Mouse (Mus musculus) cerebellum, adult 9-11 months (tissue): ENCODE results near the gene Coq9.
A peak's percentile ranks its signal among the peaks of the same experiment; 100 is the strongest.
"Not testable (repeated sequence)": the region's sequence is repeated elsewhere in the genome, so short reads cannot be mapped to it uniquely, and the experiment has no call there.

ENCODE experiments used
- DNase-seq: peaks from one replicate; pipeline ENCODE4 v3.0.0; 2022

Coq9 gene

DNA sequence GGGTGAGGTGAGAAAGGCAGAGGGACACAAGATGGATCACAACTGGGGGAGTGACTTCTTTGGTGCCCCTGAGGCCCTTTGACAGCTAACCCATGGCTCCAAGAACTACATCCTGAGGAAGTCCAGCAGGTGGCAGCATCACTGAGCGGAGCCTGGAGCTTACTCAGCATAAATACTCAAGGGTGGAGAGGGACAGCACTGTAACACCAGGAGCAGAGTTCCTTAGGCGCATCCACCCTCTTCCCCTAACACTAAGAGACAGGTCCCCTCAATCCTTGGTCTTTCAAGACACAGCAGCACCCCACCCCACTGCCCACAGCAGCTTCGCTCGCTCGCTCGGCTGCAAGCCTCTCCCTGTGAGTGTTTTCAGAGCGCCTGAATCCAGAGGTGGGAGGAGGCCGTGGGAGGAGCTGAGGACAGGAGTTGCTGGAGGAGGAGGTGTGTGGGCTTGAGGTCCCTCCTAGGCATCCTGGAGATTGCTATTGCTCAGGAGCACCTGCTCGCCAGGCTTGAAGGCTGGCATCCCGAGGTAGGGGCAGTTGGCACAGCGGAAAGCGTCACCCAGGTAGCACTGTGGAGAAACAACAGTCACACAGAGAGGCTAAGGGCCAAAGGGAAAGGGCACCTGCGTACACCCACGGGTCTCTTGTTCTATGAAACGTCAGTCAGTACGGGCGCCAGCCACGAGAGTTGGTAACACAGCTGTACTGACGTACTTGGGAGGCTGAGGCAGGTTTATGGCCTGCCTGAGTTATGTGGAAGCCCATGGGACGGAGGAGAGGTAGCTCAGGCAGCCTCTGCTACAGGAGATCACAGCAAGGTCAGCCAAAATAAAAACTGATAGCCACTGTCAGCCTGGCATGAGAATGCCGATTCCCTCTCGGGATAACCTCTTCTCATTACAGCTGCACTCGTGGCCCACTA is 15.2 kb upstream of the Coq9 start:
- DNase-seq = peak; percentile 37

DNA sequence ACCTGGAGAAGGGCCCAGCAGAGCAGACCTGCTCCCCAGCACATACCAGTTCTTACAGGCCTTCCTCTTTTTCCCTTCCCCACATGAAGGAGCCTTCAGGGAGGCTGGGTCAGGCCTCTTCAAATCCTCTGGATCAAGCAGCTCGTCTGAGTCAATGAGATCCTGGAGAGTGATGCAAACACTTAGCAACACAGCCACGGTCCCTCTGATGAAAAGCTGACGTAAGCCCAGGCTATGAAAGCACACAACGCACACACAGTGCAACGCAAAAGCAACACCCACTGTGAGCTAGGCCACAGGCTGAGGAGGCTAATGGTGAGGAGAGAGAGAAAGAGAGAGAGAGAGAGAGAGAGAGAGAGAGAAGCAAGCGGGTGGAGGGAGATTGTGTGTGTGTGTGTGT is 13.0 kb upstream of the Coq9 start:
- no peak for DNase-seq

DNA sequence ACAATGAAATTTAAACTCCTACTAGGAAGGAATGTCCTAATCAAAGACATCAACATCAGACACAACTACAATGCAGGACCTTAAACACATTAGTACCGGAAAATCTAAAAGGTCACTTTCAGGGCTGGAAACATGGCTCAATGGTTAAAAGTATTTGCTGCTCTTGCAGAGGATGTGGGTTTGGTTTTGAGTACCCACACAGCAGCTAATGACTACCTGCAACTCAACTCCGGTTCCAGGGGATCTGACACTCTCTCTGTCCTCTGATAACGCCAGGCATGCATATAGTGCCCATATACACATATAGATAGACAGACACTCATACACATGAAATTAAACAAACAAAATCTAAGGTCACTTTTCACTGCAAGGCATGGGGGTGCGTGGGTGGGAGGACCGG is 11.9 kb upstream of the Coq9 start:
- DNase-seq = no peak

DNA sequence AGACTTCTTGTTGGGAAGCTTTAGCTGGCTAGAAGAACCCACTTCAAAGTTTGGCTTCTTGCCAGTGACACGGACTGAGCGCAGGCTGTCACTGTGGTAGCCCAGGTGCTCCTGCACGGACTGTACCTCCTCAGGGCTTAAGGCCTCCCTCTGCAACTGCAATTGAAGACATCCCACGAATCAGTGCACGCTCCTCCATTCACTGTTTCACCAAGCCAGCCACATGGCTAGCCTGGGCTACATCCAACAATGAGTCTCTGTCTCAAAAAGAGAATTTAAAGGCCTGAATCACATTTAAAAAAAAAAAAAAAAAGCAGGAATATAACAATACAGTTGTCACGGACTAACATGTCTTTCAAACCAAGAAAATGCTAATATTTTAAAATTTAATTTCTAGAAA is 9.8 kb upstream of the Coq9 start:
- no peak for DNase-seq

DNA sequence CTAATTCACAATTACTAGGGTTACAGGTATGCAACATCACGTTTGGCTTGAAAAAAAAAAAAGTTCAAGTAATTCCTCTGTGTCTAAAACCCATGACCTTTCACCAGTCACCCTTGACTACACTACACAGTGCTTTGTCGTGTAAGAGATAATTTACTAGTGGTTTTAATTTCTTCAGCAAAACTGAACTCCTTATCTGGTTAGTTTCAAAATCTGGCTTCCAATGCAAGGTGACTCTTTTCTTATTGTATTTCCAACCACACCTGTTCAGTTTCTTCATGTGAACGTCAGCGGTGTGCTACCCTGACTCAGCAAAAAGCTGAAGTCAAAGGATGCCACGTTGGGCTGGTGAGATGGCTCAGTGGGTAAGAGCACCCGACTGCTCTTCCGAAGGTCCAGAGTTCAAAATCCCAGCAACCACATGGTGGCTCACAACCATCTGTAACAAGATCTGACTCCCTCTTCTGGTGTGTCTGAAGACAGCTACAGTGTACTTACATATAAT is 4.2 kb upstream of the Coq9 start:
- not testable (repeated sequence) for DNase-seq

DNA sequence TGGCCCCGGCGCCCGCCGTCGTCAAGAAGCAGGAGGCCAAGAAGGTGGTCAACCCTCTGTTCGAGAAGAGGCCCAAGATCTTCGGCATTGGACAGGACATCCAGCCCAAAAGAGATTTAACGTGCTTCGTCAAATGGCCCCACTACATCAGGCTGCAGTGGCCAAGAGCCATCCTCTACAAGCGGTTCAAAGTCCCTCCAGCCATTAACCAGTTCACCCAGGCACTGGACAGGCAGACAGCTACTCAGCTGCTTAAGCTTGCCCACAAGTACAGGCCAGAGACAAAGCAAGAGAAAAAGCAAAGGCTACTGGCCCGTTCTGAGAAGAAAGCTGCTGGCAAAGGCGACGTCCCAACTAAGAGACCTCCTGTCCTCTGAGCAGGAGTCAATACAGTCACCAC is 2.4 kb upstream of the Coq9 start:
- not testable (repeated sequence) for DNase-seq

DNA sequence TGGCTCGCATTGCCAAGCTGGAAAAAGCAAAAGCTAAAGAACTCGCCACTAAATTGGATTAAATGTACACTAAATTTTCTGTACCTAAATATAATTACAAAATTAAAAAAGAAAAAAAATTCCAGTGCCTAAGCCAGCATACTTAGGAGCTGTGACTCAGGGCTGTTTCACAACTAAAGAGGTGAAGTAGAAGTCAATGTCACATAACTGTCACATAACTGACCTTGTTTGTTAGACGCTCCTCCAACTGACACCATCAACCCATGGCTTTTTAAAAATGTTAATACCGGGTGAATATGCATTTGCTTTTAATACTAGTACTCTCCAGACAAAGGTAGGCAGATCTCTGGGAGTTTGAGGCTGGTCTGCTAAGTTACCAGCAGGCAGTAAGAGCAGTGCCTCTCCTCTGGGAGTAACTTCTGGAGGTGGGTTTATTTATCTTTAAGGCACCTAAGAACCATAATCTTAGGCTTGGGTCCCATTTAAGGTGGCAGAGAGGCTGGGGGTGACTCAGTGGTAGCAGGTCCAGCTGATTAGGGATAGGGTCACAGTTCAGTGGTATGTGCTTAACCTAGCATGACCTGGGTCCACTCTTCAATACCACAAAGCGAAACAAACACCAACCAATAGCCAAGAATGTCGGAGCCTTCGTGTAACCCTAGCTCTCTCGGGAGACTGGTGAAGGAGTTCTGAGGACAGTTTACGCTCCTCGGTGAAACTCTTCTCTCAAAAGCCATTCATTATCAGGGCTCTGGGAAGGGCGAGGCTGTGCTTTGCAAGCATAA is 1.5 kb upstream of the Coq9 start:
- DNase-seq = no peak

DNA sequence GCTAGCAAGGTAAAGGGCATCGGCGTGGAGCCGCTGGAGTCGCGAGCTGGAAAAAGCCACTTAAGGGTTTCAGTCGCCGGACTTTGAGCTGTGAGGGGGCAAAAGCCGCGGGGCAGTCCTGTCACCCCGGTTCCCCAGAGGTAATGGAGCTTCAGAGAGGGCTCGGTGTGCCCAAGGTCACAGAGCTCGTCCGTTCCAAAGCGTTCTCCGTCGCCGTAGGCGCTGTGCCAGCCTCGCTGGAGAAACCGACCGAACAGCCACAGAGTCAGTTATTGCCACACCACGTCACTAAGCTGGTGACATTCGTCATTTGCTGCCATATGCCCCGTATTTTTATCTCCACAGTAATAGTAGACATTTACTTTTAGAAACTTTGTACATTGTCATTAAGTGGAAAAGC is 479 bp downstream of the Coq9 start:
- DNase-seq = peak; percentile 87

DNA sequence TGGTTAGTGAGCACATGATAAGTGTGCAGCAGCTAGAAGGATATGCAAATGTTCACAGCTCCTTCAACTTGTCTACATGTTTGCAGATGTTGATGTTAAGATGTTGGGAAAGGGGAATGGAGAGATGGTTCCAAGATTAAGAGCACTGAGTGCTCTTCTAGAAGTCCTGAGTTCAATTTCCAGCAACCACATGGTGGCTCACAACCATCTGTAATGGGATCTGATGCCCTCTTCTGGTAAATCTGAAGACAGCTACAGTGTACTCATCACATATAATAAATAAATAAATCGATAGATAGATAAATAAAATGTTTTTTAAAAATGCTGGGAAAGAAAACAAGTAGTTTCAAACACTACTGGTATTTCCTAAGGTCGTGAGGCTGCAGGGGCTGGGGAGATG is 3.1 kb downstream of the Coq9 start:
- DNase-seq = no peak

DNA sequence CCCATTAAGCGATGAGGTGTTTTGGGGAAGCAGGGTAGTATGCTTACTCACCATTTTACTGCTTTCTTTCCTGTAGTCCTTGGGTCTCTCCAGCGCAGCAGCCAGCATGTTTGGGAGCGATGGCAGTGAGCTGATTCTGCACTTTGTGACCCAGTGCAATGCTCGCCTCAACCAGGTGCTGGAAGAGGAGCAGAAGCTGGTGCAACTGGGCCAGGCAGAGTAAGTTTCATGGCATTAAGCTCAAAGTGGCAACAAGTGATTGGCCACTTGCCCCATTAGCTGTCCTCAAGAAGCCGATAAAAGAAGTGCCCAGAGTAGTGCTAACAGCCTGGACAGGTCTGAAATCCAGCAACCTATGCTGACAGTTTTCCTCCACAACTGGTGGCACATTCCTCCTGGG is 11.9 kb downstream of the Coq9 start:
- DNase-seq = no peak

DNA sequence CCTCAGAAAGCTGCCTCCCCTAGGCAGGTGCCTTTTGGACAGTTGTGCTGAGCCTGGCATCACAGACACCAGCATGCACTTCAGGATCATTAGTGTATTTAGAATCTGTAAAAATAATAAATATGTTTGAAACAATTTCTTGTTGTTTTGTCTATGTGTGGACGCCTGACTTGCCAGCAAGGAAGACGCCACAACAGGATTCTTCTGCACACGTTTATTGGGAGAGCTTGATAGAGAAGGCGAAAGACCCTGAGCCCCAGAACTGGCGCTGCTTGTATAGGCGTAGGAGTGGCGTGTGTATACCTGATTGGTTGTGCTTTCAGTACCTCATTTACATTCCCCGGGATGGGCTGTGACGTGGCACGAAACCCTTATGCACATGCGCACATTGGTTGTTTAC is 16.6 kb downstream of the Coq9 start:
- DNase-seq = not testable (repeated sequence)

DNA sequence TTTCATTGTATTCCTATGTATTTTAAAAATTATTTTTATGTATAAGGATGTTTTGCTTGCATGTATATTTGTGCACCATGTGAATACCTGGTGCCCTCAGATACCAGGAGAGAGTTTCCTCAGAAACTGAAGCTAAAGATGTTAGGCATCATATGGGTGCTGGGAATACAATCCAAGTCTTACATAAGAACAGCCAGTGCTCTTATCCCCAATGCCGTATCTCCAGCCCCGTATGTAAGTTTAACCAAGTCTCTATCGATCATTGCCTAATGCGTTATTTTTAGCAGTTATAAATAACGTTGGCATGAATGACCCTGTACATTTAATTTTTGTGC is 18.9 kb downstream of the Coq9 start:
- DNase-seq = no peak

DNA sequence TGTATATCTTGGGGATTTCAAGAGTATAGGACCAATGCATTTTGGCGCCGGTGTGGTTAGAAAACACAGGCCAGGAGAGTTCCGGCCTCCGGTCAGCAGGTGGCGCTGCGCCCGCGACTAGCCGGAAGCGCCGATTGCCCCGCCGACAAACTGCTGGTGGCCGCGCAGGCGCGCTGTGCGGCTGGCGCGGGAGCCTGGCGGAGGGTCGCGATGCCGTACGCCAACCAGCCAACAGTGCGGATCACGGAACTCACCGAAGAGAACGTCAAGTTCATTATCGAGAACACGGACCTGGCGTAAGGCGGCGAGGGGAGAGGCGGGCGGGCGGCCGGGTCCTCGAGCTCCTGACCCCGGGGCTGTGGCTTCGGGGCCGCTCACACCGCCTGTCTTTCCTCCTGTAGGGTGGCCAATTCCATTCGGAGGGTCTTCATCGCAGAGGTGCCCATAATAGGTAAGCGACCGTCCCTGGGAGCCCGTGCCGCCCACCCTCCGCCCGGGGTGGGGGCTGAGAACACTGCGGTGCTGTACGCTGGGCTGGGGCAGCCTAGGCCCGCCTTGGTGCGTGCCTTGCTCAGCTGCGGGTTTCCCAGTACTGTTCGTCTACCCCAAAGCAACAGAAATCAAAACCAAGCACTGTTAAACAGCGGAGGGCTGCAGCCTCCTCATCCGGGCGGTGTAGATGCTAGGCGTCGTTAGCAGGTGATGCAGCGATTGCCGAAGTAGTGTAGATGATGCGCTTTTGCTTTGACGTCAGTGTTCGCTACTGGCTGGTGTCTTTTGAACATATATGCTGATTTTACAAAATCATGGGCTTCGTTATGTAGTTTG is 19.4 kb downstream of the Coq9 start, which contains the start of gene Polr2c:
Gene Polr2c, plus strand, starts transcription at position 105 of the 828 bp plus-strand sequence.
- peak; percentile 90 for DNase-seq

DNA sequence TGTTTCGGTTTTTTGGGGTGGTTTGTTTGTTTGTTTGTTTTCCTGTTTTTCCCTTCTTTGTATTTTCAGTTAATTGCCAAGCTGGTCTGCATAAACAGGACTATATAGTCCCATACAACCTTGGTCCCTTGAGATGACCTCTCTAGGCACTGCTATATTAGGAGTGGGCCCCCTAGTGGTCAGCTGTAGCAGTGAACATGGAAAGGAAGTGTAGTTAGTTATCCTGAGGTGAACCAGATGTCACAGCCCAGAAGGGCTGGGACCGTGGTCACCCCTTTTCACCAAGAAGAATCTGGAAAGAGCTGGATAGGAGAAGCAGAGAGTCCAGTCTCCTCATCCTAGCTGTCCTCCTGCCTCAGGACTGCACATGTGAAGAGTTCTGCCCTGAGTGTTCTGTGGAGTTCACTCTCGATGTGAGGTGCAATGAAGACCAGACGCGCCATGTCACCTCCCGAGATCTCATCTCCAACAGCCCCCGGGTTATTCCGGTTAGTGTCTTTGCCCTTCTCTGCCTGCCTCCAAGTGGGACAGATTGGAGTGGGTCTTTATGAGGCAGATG is 23.3 kb downstream of the Coq9 start:
- no peak for DNase-seq

DNA sequence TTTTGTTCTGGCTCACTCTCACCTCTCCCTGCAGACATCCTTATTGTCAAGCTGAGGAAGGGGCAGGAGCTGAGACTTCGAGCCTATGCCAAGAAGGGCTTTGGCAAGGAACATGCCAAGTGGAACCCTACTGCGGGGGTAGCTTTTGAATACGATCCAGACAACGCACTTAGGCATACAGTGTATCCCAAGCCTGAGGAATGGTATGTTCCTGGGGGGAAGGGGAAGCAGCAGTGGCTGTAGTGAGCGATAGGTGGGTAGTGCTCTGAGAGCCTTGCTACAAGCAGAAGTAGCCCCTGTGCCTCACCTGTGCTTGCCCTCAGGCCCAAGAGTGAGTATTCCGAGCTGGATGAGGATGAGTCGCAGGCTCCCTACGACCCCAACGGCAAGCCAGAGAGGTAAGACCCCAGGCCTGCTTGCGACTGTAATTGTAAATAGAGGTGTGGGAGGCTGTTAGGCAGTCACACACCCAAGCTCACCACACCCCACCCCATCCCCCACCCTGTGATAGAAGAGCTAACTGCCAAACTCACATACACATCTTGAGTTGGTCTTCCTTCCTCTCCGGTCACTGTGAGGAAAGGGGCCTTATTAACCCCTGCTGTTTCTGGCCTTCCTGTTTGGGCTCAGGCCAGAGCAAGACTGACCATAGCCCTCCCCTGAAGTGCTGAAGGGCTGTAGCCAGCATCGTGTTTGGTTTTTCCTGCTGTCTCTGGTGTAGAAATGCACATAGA is 24.5 kb downstream of the Coq9 start:
- DNase-seq = no peak

DNA sequence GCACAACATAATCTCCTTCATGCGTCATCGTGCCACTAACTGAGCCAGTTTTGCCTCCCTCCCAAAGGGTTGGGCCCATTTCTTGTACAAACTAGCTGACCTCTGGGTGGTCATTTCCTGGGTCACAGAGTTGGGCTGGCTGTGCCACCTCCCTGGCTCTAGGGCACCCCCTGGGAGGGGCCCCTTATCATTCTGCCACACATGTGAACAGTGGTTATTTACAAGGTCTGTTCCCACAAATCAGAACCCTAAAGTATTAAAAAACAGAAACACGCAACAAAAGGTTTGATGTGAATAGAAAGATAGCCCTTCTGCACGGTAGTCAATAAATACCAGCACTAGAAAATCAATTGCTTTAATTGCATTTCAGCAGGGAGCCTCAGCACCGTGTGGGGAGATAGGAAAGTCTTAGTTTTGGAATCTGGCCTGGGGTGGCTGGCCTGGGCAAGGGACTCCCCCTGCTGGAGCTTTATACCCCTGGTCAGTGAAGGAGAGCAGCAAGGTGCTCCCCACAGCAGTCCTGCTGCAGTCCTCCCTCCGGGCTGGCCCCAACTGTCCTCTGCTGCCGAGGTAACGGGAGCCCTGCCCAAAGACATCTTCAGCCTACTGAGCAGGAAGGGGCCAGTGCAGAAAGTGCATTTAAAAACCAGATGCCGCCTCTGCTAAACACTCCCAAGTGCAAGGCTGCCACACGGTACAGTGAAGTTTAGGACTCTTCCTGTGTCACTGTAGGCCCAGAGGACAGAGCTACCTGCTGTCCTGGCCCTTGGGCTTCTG is 26.0 kb downstream of the Coq9 start:
- no peak for DNase-seq

DNA sequence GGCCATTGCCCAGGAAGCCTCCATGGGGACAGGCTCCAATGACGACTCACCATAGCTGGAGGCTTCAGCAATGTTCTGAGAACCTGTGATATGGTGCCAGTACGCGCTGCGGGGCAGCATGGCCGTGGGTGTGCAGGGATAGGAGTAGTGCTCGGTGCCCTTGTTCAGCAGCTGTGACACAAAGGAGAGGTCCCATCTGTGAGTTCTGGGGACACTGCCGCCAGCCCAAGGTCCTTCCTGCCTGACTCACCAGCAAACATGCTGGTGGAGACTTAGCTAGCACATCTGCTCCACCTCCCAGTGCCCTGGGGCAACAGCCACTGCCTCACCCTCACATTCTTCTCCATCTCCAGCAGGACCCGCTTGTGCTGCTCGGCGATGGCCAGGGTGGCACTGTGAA is 27.2 kb downstream of the Coq9 start:
- no peak for DNase-seq

DNA sequence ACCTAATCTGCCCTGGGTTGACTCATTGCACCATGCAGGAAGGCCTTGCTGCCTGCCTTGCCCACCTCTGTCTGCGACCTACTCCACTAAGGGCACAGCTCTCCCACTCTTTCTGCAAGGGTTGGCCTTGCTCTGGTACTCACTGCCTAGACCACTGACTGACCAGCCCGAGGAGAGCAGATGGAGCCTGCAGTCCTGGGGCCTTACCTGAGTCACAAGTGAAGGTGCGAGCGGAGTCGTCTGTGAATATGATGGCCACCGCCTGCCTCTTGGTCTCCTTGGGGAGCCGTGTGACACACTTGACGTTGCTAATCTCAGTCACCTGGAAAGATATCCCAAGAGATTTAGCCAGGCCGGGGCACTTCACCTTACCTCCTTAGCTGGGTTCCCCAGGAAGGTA is 28.8 kb downstream of the Coq9 start:
- DNase-seq = no peak

DNA sequence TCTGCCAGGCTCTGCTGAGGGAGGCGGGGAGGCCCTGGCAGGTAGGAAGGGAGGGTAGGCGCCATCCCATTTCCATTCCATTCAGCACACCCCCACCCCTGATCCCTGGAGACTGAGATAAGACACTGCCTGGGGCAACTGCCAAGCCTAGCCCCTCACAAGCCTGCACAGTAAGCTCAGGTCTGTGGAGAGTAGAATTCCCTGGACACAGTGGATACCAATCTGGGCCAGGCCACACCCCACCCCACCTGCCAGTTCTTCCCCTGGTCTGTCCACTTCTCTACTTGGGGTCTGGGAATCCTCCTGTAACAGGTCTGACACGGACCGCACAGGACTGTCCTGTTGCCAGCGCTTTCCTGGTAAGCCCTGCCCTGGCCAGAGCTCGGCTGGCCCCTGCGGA is 31.0 kb downstream of the Coq9 start:
- no peak for DNase-seq

DNA sequence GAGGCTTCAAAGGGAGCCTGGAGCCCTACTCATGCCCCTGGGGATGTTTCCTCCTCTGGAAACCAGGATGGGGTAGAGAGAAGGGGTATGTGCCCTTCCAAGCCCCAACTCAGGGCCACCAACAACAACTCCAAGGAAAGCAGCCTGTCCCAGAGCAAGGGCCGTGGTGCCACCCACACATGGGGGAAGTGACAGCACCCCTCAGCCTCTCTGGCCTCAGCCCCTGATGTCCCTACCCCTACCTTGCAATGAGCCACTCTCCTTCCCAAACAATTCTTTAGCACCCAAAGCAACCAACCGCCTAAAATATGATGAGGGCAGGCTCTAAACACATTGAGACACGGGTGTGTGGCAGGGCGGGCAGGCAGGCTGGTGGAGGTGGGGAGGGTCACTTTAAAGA is 31.9 kb downstream of the Coq9 start:
- peak; percentile 15 for DNase-seq

DNA sequence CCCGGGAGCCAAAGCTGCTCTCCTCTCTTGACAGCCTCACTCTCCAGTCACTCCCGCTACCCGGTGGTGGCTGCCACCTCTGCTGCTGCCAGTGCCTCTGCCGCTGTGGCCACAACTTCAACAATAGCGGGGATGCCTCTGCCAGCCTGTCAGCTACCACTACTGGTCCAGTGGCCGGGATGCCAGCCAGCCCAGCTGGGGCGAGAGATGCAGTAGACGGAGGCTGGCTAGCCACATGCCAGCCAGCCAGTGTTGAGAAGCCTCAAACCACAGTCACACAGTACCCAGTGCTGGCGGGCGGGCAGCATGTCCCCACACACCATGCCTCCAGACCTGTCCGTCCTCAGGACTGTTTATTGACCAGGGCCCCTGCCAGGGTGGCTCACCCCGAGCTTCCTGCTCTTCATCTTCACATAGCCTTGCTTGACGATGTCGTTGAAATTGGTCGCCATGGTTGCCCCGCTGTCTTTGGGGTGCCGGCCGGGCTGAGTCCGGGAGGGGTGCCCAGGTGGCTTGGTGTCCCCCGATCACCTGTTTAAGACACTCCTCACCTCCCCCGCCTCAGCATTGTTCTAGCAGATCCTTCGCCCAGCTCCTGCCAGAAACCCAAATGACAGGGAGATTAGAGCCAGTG is 32.5 kb downstream of the Coq9 start:
- DNase-seq = peak; percentile 63
